Mouse (Mus musculus) stomach, embryonic 16.5 days (tissue): ENCODE data around the gene Cuedc1. TPM values are rescaled to one million over a fixed set of nuclear protein-coding genes. Genes with fewer than 3 reads are reported as not detected.

Experiments used
- ATAC-seq: fragments of 200-750 bp; cut with Nextera tagmentation; 2 replicates; pipeline ENCODE4 v1.8.0; 2017; ENCODE audit warnings: moderate number of reproducible peaks, moderate TSS enrichment; ENCODE audit not compliant: insufficient read depth, low FRiP score
- H3K27ac ChIP-seq: fragments of 300-500 bp; sonication (generic); 2 replicates; pipeline ENCODE4 v1.5.1; 2014; ENCODE audit warnings: low read length
- H3K27me3 ChIP-seq: fragments of 300-500 bp; sonication (generic); 2 replicates; pipeline ENCODE4 v1.6.1; 2014; ENCODE audit warnings: low read length, control low read depth, mixed read lengths; ENCODE audit not compliant: control insufficient read depth, insufficient read depth
- H3K36me3 ChIP-seq: fragments of 300-500 bp; sonication (generic); 2 replicates; pipeline ENCODE4 v1.6.1; 2014; ENCODE audit warnings: low read length; ENCODE audit not compliant: control insufficient read depth, insufficient read depth
- H3K4me1 ChIP-seq: fragments of 300-500 bp; sonication (generic); 2 replicates; pipeline ENCODE4 v1.6.1; 2014; ENCODE audit warnings: low read length, control low read depth, mixed read lengths; ENCODE audit not compliant: control insufficient read depth, insufficient read depth
- H3K4me2 ChIP-seq: fragments of 300-500 bp; sonication (generic); 2 replicates; pipeline ENCODE4 v1.6.1; 2014; ENCODE audit warnings: low read depth, low read length, mixed read lengths
- H3K4me3 ChIP-seq: fragments of 300-500 bp; sonication (generic); replicated peaks from 2 replicates; pipeline ENCODE4 v1.5.1; 2014; ENCODE audit warnings: mild to moderate bottlenecking, low read length
- H3K9ac ChIP-seq: fragments of 300-500 bp; sonication (generic); 2 replicates; pipeline ENCODE4 v1.6.1; 2014; ENCODE audit warnings: low read length
- H3K9me3 ChIP-seq: fragments of 300-500 bp; sonication (generic); replicated peaks from 2 replicates; pipeline ENCODE4 v1.6.1; 2016; ENCODE audit warnings: low read length, control low read depth; ENCODE audit not compliant: control insufficient read depth
- WGBS: fragments of 180-500 bp; shearing (Covaris S2); extraction: QIAGEN DNeasy Blood & Tissue Kit; methylation state at CpG from one replicate; pipeline ENCODE4 v1.1.7; 2014; 5-methylcytosine and 5-hydroxymethylcytosine counted together
- polyA plus RNA-seq: library from polyadenylated mRNA; unstranded; fragments of >200 nt; fragmentation: Nextera tagmentation; extraction: Ambion mirVana; gene quantifications from 2 replicates; pipeline ENCODE4 v1.2.1, GENCODE M21; 2015

The Cuedc1 gene
- polyA plus RNA-seq, 1 experiment from 2014 or later: 11.3 TPM

DNA sequence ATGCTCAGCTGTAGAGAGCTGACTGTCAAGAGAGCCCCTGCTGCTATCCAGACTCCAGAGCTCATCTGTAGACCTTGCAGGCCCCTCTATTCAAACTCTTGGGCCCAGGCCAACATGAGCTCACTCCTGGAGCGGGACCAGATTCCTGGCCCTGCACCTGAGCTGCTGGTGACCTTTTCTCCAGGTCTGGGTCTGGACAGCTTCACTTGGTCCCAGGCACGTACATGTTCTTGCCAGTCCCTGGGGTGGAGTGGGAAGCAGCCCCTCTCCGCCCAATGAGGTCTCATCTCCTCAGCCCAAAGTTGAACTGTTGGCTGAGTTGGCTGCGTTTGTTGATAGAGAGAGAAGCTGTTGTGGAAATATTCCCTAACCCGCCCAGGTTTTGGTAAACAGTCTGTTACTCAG lies 61.0 kb downstream of the Cuedc1 start:
- Histone ChIP-seq H3K27me3 (no peaks in the 10 kb centered on the region), H3K9ac (peak overlapping the region; percentile 41; the same call in 1 of the 2 replicates), H3K36me3 (no peaks in the 10 kb centered on the region), H3K4me2 (no peak overlapping the region), H3K9me3 (no peaks in the 10 kb centered on the region), H3K4me1 (peaks cover 70% of the 10 kb centered on the region), H3K27ac (peak overlapping the region; percentile 98), H3K4me3 (no peak overlapping the region)
- ATAC-seq: peak; percentile 38
- 23% methylated on average over 5 of the region's 5 CpGs for whole genome bisulfite sequencing

DNA sequence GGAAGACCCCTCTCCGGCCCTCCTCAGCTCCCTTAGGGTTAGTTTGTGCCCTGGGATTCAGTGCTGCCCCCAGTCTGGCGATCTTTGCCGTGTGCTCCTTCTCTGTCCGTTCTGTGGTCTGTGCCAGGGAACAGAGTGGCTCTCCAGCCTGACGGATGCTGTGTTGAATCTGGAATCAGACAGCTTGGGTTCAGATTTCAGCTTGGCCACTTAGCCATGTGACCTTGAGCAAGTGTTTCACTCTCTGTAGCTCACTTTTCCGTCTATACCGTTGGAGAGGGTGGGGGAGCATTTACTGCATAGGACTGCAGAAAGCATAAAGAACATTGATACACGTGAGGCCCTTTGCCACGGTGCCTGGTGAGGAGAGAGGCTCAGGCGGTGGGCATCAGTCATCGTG lies 61.5 kb downstream of the Cuedc1 start:
- ATAC-seq: no peak
- Histone ChIP-seq H3K4me3 (no peak overlapping the region), H3K4me1 (peaks cover 67% of the 10 kb centered on the region), H3K9ac (no peak overlapping the region; the same call in 1 of the 2 replicates), H3K27me3 (no peaks in the 10 kb centered on the region), H3K36me3 (no peaks in the 10 kb centered on the region), H3K4me2 (no peak overlapping the region), H3K9me3 (no peaks in the 10 kb centered on the region), H3K27ac (peak overlapping the region; percentile 98)
- WGBS: 51% methylated on average over 11 of the region's 11 CpGs

DNA sequence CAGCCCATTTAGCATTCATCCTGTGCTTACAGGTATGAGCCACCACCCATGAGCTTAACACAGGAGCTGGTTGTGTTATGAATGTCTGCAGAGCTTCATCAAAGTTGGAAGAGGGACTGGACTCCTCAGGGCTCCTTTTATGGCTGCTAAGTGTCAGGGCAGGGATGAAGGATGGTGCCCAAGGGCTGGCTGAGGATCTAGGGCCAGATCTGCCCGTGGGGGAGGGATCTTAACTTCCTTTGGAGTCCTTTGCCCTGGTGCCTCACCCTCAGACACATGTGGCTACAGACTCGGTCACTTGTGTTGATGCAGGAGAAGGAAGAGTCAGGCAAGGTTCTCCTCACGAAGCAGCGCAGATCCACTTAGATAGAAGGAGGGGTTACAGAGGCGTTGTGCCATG lies 62.5 kb downstream of the Cuedc1 start:
- no peaks in the 10 kb centered on the region for H3K36me3 ChIP-seq
- no peaks in the 10 kb centered on the region for H3K9me3 ChIP-seq
- peak overlapping the region; percentile 72 for H3K4me2 ChIP-seq
- peak overlapping the region; percentile 73; the same call in 1 of the 2 replicates for H3K9ac ChIP-seq
- no peaks in the 10 kb centered on the region for H3K27me3 ChIP-seq
- H3K4me3 ChIP-seq: no peak overlapping the region
- no peak; the same call in 1 of the 2 replicates for ATAC-seq
- H3K27ac ChIP-seq: peak overlapping the region; percentile 98
- 56% methylated on average over 5 of the region's 5 CpGs for WGBS
- H3K4me1 ChIP-seq: peaks cover 65% of the 10 kb centered on the region

DNA sequence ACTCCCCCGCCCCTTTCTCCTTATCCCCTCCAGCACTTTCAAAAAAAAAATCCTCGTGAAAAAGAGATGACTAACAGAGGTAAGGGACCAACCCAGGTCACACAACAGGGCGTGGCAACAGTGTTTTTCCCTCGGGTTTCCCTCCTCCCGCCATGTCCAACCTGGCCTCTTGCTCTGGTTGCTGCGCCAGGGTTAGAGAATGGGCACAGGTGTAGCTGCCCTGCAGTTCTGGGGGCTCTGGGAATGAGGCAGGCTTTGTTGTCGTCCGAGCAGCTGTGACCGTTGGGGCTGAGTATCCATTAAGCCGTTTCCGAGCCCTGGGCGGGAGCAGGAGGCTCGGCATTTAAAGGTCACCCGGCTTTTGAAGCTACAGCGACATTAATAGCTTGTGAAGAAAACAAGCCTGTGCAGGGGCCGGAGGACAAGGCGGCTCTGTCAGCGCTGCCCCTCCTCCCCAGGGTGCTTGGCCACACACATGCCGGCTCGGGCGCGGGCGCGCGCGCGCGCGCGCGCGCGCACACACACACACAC lies 63.3 kb downstream of the Cuedc1 start:
- WGBS: under 1% methylated on average over 33 of the region's 33 CpGs
- ATAC-seq: peak; percentile 64

DNA sequence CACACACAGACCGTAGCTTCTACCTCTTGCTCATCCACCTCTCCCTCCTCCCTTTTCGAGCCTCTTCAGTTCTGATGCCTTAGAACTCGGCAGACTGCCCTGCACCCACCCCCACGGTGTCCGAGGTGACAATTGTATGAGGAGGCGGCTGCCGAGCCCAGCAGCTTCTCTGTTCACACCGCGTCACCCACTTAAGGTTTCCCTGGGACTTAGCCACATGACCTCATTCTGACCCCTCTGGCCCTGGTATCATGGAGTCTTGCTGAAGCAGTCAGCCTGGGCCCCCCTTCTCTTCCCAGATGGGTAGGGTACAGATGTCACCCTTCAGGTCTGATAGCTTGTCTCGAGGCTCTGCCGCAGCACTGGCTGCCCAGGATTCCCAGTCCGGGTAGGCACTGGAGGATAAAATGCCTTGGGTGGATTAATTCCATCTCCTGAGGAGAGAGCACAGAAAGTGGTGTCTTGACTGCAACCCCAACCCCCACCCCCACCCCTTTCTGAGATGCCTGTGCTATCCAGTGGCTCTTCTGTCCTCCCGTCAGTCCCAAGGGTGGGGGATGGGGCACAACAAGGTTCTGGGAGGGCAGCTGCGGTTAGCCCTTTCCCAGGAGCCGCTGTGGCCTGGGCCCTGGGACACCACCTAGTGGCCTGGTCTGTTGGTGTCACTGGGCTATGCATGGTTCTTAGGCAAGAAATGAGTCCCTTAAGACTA lies 63.9 kb downstream of the Cuedc1 start:
- Histone ChIP-seq H3K27me3 (no peaks in the 10 kb centered on the region), H3K36me3 (no peaks in the 10 kb centered on the region), H3K4me2 (peak overlapping the region; percentile 72), H3K9ac (peak overlapping the region; percentile 32), H3K9me3 (no peaks in the 10 kb centered on the region), H3K27ac (peak overlapping the region; percentile 98), H3K4me1 (peaks cover 64% of the 10 kb centered on the region), H3K4me3 (peak overlapping the region; percentile 42)
- WGBS: 4% methylated on average over 15 of the region's 15 CpGs
- ATAC-seq: peak; percentile 56; the same call in 1 of the 2 replicates

More for the DNA sequence above, 63.3 kb downstream of the Cuedc1 start:
- Histone ChIP-seq H3K4me1 (peaks cover 65% of the 10 kb centered on the region), H3K36me3 (no peaks in the 10 kb centered on the region), H3K4me2 (peak overlapping the region; percentile 72), H3K4me3 (peak overlapping the region; percentile 42), H3K9me3 (no peaks in the 10 kb centered on the region), H3K9ac (peak overlapping the region; percentile 73), H3K27me3 (no peaks in the 10 kb centered on the region), H3K27ac (peak overlapping the region; percentile 98)

DNA sequence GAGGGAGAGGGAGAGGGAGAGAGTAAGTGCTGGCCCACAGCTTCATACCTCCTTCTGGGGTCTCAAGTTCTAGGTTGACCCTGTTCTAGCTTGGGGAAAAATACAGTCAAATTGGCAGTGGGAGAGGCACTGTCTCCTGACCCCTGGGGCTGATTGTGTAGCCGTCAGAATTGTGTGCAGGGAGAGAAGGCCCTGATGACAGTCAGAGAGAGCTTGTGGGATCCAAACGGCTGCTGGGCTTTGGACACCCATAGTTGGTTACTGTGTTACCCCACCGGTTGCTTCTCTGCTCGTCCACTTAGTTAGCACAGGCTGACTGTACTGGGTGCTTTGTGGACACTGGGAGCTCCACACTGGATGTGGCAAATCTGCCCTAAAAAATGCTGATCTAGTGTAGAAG lies 64.9 kb downstream of the Cuedc1 start:
- H3K9me3 ChIP-seq: no peaks in the 10 kb centered on the region
- H3K27ac ChIP-seq: peak overlapping the region; percentile 34; the same call in 1 of the 2 replicates
- H3K9ac ChIP-seq: no peak overlapping the region
- H3K4me3 ChIP-seq: no peak overlapping the region
- H3K27me3 ChIP-seq: no peaks in the 10 kb centered on the region
- ATAC-seq: no peak
- 62% methylated on average over 4 of the region's 4 CpGs for WGBS
- H3K4me1 ChIP-seq: peaks cover 60% of the 10 kb centered on the region
- no peak overlapping the region for H3K4me2 ChIP-seq
- no peaks in the 10 kb centered on the region for H3K36me3 ChIP-seq

DNA sequence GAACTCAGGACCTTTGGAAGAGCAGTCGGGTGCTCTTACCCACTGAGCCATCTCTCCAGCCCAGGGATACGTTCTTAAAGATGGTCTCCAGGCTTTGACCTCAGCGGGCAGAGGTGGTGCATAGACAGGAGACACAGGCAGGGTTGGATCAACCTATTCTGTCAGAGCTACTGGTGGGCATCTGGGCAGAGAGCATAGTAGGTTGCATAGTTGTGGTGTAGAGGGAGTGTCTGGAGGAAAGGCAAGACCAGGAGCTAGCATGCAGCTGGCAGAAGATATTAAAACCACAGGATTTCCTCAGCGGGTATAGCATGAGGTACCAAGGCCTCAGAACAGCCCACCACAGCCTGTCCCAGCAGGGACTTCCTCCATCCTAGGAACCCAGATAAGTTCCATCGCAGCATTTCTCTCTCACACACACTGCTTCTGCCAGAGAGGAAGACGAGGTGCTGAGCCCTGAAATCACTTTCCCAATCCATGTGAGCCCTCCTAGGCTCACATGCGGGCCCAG lies 66.4 kb downstream of the Cuedc1 start:
- peak overlapping the region; percentile 90 for H3K27ac ChIP-seq
- no peak for ATAC-seq

DNA sequence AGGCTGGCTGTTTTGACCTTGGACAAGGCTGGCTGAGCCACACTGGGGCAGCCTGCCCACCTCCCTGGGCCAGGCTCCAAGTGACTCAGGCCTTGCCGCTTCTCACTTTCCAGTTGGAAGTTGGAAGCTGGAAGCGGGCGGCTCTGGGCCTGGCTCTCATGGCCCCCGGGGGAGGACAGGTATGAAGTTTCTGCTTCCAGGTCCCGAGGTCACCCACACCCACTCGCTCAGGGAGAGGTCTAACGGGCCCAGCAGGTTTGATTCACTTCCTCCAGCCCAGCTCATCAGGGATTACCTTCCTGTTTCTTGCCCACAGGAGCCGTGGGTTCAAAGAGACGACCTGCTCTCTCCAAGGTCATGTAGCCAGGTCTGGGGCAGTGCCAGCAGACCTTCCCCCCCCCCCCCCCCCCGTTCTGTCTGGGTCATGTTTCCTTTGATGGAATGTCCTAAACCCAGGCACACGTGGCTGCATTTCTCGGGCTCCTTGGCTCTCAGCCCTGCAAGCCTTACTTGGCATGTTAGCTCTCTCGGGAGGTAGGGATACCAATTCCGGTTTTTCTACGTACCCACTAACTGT lies 67.0 kb downstream of the Cuedc1 start:
- H3K4me2 ChIP-seq: 0 out of 2 replicates have a peak overlapping the region, but pooled peaks have one; percentile 13
- H3K9me3 ChIP-seq: no peaks in the 10 kb centered on the region
- WGBS: 22% methylated on average over 15 of the region's 15 CpGs
- no peak for ATAC-seq
- no peaks in the 10 kb centered on the region for H3K36me3 ChIP-seq
- no peak overlapping the region for H3K4me3 ChIP-seq
- no peaks in the 10 kb centered on the region for H3K27me3 ChIP-seq
- H3K9ac ChIP-seq: peak overlapping the region; percentile 56
- H3K4me1 ChIP-seq: peaks cover 44% of the 10 kb centered on the region
- H3K27ac ChIP-seq: peak overlapping the region; percentile 90

More for the DNA sequence above, 66.4 kb downstream of the Cuedc1 start:
- 0 out of 2 replicates have a peak overlapping the region, but pooled peaks have one; percentile 13 for H3K4me2 ChIP-seq
- no peaks in the 10 kb centered on the region for H3K36me3 ChIP-seq
- no peaks in the 10 kb centered on the region for H3K27me3 ChIP-seq
- H3K9ac ChIP-seq: peak overlapping the region; percentile 56
- no peaks in the 10 kb centered on the region for H3K9me3 ChIP-seq
- WGBS: 79% methylated on average over 7 of the region's 7 CpGs
- H3K4me3 ChIP-seq: no peak overlapping the region
- peaks cover 51% of the 10 kb centered on the region for H3K4me1 ChIP-seq
